Mouse (Mus musculus): ENCODE measurements around the gene Efna2. TPM values are rescaled to one million over a fixed set of nuclear protein-coding genes. Genes with fewer than 3 reads are reported as not detected.

The Efna2 gene
- polyA plus RNA-seq, 1 experiment from 2014 or later, result 50.5 TPM

GRCm38 (mm10) chr10:80144864-80145838 lies 34.1 kb upstream of the Efna2 start:
- no peak overlapping the region for H3K9ac ChIP-seq
- H3K4me1 ChIP-seq, result peaks cover 40% of the 10 kb centered on the region
- 71% methylated on average over 20 of the region's 20 CpGs for WGBS
- H3K27me3 ChIP-seq, result no peaks in the 10 kb centered on the region
- H3K36me3 ChIP-seq, result peaks cover 20% of the 10 kb centered on the region
- 0 out of 2 replicates have a peak overlapping the region, but pooled peaks have one; percentile 0 for H3K4me2 ChIP-seq (replicated peaks)
- H3K4me3 ChIP-seq, result 0 out of 2 replicates have a peak overlapping the region, but pooled peaks have one; percentile 3
- H3K9me3 ChIP-seq (replicated peaks), result no peaks in the 10 kb centered on the region
- H3K27ac ChIP-seq, result 0 out of 2 replicates have a peak overlapping the region, but pooled peaks have one; percentile 31
- no peak for ATAC-seq (ENCODE audit: low FRiP score)

- H3K9me3 ChIP-seq (replicated peaks), result no peaks in the 10 kb centered on the region
- ATAC-seq (ENCODE audit: low FRiP score), result no peak
- peaks cover 38% of the 10 kb centered on the region for H3K4me1 ChIP-seq
- no peak overlapping the region for H3K4me2 ChIP-seq (replicated peaks)
- 0 out of 2 replicates have a peak overlapping the region, but pooled peaks have one; percentile 31 for H3K27ac ChIP-seq
- H3K27me3 ChIP-seq, result no peaks in the 10 kb centered on the region
- 92% methylated on average over 6 of the region's 6 CpGs for WGBS
- no peak overlapping the region for H3K9ac ChIP-seq
- 0 out of 2 replicates have a peak overlapping the region, but pooled peaks have one; percentile 3 for H3K4me3 ChIP-seq
- peaks cover 20% of the 10 kb centered on the region for H3K36me3 ChIP-seq
Observed at GRCm38 (mm10) chr10:80145896-80146295, 33.4 kb upstream of the Efna2 start.

GRCm38 (mm10) chr10:80146568-80147011 lies 32.7 kb upstream of the Efna2 start:
- H3K27me3 ChIP-seq, result no peaks in the 10 kb centered on the region
- 0 out of 2 replicates have a peak overlapping the region, but pooled peaks have one; percentile 97 for H3K27ac ChIP-seq
- H3K36me3 ChIP-seq, result peaks cover 27% of the 10 kb centered on the region
- no peaks in the 10 kb centered on the region for H3K9me3 ChIP-seq (replicated peaks)
- no peak overlapping the region for H3K4me3 ChIP-seq
- 0 out of 2 replicates have a peak overlapping the region, but pooled peaks have one; percentile 1 for H3K4me2 ChIP-seq (replicated peaks)
- H3K9ac ChIP-seq, result no peak overlapping the region
- H3K4me1 ChIP-seq, result peaks cover 32% of the 10 kb centered on the region
- 75% methylated on average over 4 of the region's 4 CpGs for whole genome bisulfite sequencing
- ATAC-seq (ENCODE audit: low FRiP score), result no peak

GRCm38 (mm10) chr10:80147146-80147718 lies 32.0 kb upstream of the Efna2 start:
- H3K4me2 ChIP-seq (replicated peaks), result peak overlapping the region; percentile 72
- H3K9ac ChIP-seq, result peak overlapping the region; percentile 91; the same call in 1 of the 2 replicates
- H3K27ac ChIP-seq, result peak overlapping the region; percentile 97
- peaks cover 35% of the 10 kb centered on the region for H3K4me1 ChIP-seq
- H3K9me3 ChIP-seq (replicated peaks), result no peaks in the 10 kb centered on the region
- WGBS, result 72% methylated on average over 5 of the region's 5 CpGs
- no peak for ATAC-seq (ENCODE audit: low FRiP score)
- H3K27me3 ChIP-seq, result no peaks in the 10 kb centered on the region
- H3K36me3 ChIP-seq, result peaks cover 33% of the 10 kb centered on the region
- H3K4me3 ChIP-seq, result peak overlapping the region; percentile 99

GRCm38 (mm10) chr10:80147719-80148601 lies 31.3 kb upstream of the Efna2 start, which contains the start of gene Midn:
Gene Midn, plus strand, starts transcription at chr10:80148272.
- Histone ChIP-seq H3K4me3 (peak within 1 kb of the TSS; percentile 99), H3K9me3 (replicated peaks) (no peaks in the 10 kb centered on the region), H3K27ac (peak within 1 kb of the TSS; percentile 97), H3K4me2 (replicated peaks) (peak within 1 kb of the TSS; percentile 72), H3K4me1 (peaks cover 38% of the 10 kb centered on the region), H3K9ac (peak within 1 kb of the TSS; percentile 91), H3K27me3 (no peaks in the 10 kb centered on the region), H3K36me3 (peaks cover 40% of the 10 kb centered on the region)
- WGBS, result under 1% methylated on average over 42 of the region's 42 CpGs
- peak; percentile 24 for ATAC-seq (ENCODE audit: low FRiP score)

- H3K9ac ChIP-seq, result peak overlapping the region; percentile 91
- no peaks in the 10 kb centered on the region for H3K9me3 ChIP-seq (replicated peaks)
- under 1% methylated on average over 56 of the region's 57 CpGs for WGBS
- H3K4me2 ChIP-seq (replicated peaks), result peak overlapping the region; percentile 72
- H3K27me3 ChIP-seq, result no peaks in the 10 kb centered on the region
- peaks cover 45% of the 10 kb centered on the region for H3K36me3 ChIP-seq
- peak overlapping the region; percentile 97 for H3K27ac ChIP-seq
- H3K4me3 ChIP-seq, result peak overlapping the region; percentile 99
- peak; percentile 30 for ATAC-seq (ENCODE audit: low FRiP score)
- H3K4me1 ChIP-seq, result peaks cover 42% of the 10 kb centered on the region
Observed at GRCm38 (mm10) chr10:80148610-80149290, 30.5 kb upstream of the Efna2 start.

- Histone ChIP-seq H3K27ac (peak overlapping the region; percentile 100), H3K27me3 (no peaks in the 10 kb centered on the region), H3K4me1 (peaks cover 50% of the 10 kb centered on the region), H3K9ac (peak overlapping the region; percentile 100), H3K4me2 (replicated peaks) (peak overlapping the region; percentile 99), H3K36me3 (peaks cover 45% of the 10 kb centered on the region), H3K4me3 (peak overlapping the region; percentile 99), H3K9me3 (replicated peaks) (no peaks in the 10 kb centered on the region)
- ATAC-seq (ENCODE audit: low FRiP score), result peak; percentile 83
- under 1% methylated on average over 87 of the region's 88 CpGs for WGBS
Observed at GRCm38 (mm10) chr10:80149291-80150225, 29.7 kb upstream of the Efna2 start.

- Histone ChIP-seq H3K36me3 (peaks cover 46% of the 10 kb centered on the region), H3K27ac (peak overlapping the region; percentile 100), H3K4me3 (peak overlapping the region; percentile 99), H3K9me3 (replicated peaks) (no peaks in the 10 kb centered on the region), H3K4me2 (replicated peaks) (peak overlapping the region; percentile 99), H3K27me3 (no peaks in the 10 kb centered on the region), H3K9ac (peak overlapping the region; percentile 100), H3K4me1 (peaks cover 57% of the 10 kb centered on the region)
- ATAC-seq (ENCODE audit: low FRiP score), result no peak
- under 1% methylated on average over 42 of the region's 71 CpGs for WGBS
Observed at GRCm38 (mm10) chr10:80150226-80151210, 28.8 kb upstream of the Efna2 start.

GRCm38 (mm10) chr10:80151211-80152034 lies 27.9 kb upstream of the Efna2 start:
- Histone ChIP-seq H3K27ac (peak overlapping the region; percentile 100), H3K4me3 (peak overlapping the region; percentile 99), H3K4me1 (peaks cover 58% of the 10 kb centered on the region), H3K36me3 (peaks cover 55% of the 10 kb centered on the region), H3K4me2 (replicated peaks) (peak overlapping the region; percentile 99), H3K9ac (peak overlapping the region; percentile 100), H3K27me3 (no peaks in the 10 kb centered on the region), H3K9me3 (replicated peaks) (no peaks in the 10 kb centered on the region)
- WGBS, result under 1% methylated on average over 26 of the region's 26 CpGs
- ATAC-seq (ENCODE audit: low FRiP score), result no peak

Measured in hindbrain, embryonic 12.5 days (tissue).